Mouse (Mus musculus) megakaryocyte progenitor cell, adult 5-6 weeks (primary cell): ENCODE data around the gene 4930579F01Rik. TPM values are rescaled to one million over a fixed set of nuclear protein-coding genes. Genes with fewer than 3 reads are reported as not detected.

Source experiments
- ATAC-seq: replicated peaks from 2 replicates; pipeline ENCODE4 v1.8.0; 2016; ENCODE audit warnings: mild to moderate bottlenecking, moderate TSS enrichment, inconsistent platforms; ENCODE audit not compliant: poor library complexity
- total RNA-seq, 2 experiments: library from RNA; stranded (forward) in 1 of 2; stranded (reverse) in 1 of 2; fragments of 157-497, 149-512 nt in 1 of 2; fragments of 200-1000 nt in 1 of 2; gene quantifications; 2 replicates each; pipeline versions ENCODE4 v1.2.3 to v1.2.4; 2015 to 2017

Gene 4930579F01Rik
- total RNA-seq, 2 experiments from 2014 or later = not detected

DNA sequence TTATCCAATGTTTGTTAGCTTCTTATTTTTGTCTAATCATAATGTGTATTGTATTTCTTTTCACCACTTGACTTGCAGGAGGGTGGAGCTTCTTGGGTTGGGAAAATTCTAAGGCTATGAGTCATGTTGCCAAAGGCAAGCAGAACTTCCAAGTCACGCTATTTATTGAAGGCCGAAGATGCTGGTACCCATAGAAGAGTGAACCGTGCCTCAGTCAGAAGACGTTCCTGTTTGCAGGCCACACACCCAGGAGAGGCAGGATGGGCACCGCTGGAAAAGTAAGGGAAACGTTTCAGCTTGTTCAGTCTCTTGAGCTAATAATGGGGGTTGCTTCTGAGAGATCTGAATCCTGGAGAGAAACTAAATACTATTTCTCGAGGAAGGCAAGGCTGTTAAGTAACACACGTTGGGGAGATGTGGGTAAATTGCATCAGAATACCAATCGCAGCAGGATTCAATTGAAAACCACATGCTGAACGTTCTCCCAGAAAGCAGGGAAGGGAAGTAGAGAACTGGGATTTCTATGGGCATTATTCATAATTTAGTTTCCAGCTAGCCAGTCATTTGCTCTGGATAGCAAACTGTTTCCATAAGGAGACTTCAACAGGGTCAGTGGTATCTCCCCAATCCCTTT, 24.1 kb upstream of the 4930579F01Rik start, which contains the start of gene Adh7:
Gene Adh7, plus strand, starts transcription at position 130 of the 634 bp plus-strand sequence.
- no peak for ATAC-seq

DNA sequence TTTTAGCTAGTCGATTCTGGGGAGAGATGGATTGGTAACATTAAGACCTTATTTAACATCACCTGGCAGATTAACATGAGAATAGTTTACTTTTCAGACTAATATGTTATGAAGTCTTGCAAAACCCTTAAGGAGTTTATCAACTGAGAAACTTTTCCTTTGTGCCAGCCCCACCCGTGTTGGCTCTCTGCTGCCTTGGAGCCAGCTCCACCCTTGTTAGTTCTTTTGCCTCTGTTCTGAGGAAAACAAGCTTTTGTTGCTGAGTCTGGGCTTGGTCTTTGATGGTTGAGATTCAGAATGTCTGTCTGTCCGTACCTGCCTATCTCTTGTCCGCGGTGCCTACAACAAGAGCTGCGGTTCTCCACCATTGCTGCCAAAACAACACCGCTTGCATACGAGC, 22.5 kb upstream of the 4930579F01Rik start:
- ATAC-seq = no peak

DNA sequence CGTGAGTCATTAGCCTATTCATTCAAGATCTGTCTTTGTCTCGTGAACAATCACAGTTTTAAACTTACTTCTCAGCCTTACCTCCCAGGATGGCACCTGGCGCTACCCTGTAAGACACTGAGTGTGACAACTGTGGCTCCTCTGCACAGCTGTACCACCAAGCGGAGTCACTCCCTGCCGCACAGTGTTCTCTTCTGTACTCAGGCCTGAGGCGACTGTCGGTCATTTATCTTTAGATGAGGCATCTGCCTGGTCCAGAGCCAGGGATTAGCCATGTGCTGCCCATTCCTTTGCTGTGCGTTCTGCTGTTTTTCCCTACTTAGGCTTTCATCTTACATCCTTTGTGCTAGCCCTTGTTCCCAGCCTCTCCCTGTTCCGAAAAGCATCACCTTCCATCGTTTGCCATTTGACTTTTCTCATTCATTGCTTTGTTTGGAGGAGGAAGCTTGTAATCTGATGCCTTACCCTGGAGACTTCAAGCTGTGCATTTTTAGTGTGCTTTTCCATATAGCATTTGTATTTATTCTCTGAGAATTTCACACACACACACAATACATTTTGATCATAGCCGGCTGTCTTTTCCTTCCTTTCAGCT, 21.9 kb upstream of the 4930579F01Rik start:
- no peak for ATAC-seq

- no peak for ATAC-seq
These were observed 18.9 kb upstream of the 4930579F01Rik start for GRCm38 (mm10) chr3:138212431-138212951.

GRCm38 (mm10) chr3:138210432-138211075, 16.9 kb upstream of the 4930579F01Rik start:
- no peak for ATAC-seq

DNA sequence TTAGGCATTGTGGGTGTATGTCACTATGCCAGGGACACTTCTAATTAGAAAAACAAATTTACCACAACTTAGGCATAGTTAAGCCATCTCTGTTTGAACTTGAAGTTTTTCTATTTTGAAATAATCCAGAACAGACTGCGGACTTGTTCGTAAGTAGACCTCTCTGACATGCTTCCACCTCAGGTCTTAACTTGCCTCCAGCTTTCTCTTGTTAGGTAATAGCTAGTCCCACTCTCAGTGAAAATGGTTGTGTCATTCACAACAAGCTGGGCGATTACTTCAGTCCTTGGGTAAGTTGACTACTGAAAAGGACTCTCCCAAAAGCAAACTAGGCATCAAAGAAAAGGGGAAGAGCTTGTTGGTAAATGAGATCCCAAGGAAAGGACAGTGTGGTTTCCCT, 15.2 kb upstream of the 4930579F01Rik start:
- no peak for ATAC-seq

- no peak for ATAC-seq
These were observed 5.1 kb upstream of the 4930579F01Rik start for GRCm38 (mm10) chr3:138198722-138199068.

DNA sequence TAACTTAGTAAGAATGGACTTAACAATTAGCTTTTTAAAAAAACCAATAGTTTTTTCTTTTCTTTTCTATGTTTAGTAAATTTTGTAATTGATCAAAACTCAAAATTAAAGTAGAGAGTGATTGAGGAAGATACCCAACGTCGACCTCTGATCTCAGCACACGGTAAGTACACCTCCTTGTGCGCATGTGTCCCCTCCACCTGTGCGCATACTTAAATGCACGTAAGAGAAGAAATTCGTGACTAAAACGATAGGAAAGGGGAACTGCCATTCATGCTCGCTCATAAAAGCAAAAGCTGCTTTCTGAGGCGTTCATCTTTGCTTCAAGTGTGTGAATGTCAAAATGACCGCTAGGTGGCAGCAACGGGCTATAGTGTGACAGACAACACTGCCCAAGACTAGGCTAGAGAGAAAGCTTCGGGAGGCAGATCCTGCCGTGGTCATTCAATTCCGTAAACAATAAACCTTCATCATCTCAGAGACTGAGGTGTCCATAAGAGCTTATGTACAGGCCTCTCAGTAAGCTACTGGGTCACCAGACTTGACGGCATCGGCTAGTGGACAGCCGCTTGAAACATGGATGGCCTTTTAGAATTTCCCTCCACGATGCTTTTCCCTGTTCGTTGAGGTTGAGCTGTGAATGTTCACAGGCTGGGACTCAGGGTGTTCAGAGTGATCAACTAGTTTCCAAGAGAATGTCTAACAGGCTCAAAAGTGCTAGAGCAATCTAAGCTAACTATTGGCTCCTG, 4.5 kb upstream of the 4930579F01Rik start:
- ATAC-seq = peak; percentile 98

GRCm38 (mm10) chr3:138197556-138197955, 3.9 kb upstream of the 4930579F01Rik start:
- ATAC-seq = no peak

GRCm38 (mm10) chr3:138197093-138197492, 3.5 kb upstream of the 4930579F01Rik start:
- ATAC-seq = no peak

DNA sequence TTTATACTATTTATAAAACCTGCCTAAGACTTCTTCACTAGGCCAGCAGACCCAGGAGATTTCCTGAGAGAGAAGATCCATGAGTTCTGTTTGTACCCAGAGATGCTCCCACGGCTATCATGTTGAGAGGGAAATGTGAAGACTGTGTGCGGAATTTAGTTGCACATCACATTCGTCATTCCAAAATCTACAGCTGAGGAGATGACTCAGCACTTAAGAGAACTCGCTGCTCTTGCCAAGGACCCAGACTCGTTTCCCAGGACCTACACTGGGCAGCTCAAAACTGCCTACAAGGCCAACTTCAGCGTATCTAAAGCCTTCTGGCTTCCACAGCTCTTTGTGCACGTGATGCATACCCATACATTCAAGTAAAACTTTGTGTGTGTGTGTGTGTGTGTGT, 1.4 kb downstream of the 4930579F01Rik start:
- no peak for ATAC-seq

DNA sequence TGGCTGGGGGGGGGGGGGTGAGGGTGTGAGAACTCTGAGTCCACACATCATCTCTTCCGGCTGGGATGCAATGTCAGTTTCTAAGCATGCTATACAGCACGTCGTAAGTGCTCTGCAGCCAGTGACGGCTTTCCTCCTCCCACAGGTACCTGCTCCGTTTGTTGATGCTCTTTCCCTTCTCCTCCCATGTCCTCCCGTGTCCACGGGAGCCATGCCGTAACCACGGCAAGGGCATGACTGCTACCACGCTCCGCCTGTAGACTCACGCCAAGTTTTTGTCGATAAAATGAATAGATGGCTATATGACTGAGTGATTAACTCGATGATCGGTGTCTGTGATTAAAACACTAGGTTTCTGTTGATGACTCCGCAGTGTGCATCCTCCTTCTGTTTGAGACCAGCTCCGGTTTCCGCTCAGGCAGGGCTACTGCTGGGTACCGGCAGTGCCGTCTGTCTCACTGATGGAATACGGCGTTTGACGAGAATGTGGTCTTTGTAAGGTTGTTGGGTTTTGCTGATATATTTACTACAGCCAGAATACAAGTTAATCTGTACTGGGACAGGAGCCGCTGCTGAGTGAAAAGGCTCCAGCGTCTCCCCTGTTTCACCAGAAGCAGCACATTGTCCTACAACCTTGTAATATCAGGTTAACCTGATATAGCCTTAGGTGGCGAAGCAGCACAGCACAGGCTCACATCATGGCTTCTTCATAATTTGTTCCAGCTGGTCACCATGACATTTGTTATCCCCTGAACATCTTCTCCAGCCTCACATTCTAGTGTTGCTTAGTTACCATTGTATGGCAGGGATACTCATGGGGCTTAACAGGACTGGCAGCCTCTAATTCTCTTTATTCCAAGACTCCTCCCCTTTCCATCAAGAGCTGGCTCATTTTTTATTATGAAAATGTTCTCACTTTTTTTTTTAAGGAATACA, 7.4 kb downstream of the 4930579F01Rik start:
- no peak for ATAC-seq

DNA sequence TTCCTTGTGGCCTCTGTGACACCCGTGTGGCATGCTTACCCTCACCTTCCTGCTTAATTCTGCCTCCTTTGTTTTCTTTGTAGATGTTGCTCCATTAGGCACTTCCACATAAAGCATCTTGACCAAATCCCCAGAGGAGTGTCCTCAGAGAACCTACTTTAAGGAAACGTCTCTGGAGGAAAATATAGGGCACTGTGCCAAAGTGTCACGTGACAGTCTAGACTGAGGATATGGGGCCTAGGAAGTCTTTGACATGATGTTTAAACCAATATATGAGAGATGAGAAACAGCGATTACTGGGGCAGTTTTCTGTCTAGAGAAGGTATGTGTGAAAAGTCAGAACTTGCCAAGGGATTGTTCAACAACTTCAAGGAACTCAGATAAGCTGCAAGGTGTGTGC, 8.3 kb downstream of the 4930579F01Rik start:
- no peak for ATAC-seq

DNA sequence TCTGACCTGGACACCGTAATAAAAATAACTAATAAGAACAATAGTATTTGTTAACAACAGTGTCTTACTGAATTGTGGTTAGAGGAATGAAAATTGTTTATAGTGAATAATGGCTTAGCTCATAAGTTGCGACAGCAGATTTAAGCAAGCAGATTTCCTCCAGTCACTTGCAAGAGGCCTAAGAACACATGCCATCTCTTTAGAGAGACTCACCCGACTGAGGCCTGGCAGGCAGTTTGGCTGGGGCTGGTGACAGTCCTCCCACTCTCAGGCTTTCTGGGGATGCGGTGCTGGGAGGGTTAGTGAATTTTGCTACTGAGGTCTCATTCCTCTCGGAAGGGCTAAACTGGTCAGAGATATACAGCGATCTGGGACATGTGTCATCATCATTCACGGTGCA, 10.3 kb downstream of the 4930579F01Rik start:
- no peak for ATAC-seq

DNA sequence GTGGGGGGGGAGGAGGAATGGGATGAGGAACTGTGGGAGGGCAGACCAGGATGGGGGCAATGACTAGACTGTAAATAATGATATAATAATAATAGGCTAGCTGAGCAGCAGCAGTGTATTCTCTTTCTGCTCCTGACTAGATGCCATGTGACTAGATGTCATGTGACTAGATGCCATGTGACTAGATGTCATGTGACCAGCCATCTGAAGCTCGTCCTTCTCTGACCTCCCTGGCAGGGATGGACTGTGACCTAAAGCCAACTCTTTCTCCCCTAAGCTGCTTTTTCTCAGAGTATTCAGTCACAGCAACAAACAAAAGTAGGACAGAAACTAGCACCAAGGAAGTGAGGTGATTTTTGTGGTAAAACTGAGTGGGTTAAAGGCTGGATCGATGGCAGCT, 11.6 kb downstream of the 4930579F01Rik start:
- ATAC-seq = no peak

DNA sequence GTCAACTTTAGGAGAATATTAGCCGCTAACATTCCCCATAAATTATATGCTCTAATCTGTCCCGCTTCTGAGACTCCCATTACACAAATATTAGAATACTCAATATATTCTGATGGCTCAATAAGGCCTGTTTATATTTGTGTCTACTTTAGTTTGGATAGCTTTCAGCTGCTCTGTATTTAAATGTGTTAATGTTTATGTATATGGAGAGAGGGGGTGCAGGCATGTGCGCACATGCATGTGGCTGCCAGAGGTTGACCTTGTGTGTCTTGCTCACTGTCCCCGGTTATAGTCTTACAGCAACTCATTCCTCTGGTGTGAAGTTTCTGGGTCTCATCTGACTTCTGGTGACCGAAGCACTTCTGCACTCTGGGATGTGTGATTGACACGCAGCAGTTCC, 18.1 kb downstream of the 4930579F01Rik start:
- ATAC-seq = no peak

GRCm38 (mm10) chr3:138173291-138173690, 20.3 kb downstream of the 4930579F01Rik start:
- ATAC-seq = 0 out of 2 replicates have a peak, but pooled peaks have one; percentile 37

GRCm38 (mm10) chr3:138162553-138163183, 31.0 kb downstream of the 4930579F01Rik start:
- ATAC-seq = 0 out of 2 replicates have a peak, but pooled peaks have one; percentile 26

DNA sequence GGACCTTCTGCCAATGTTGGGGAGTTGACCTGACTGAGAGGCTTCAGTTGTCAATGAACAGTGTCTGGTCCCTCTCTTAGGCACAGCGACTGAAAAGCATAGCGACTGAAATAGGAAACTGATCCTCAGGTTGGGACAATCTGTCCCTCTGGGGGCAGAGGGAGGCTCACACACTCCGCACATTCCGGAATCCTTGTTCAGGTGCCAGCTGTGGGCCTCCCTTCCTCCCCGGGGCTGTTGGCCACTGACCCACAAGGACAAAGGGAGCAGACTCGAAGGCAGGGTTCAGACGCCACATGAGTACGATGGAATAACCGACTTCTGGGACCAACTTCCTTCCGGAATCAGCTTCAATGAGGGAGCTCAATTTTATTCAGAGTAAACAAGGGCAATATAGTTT, 32.0 kb downstream of the 4930579F01Rik start:
- ATAC-seq = no peak

- no peak for ATAC-seq
These were observed 37.0 kb downstream of the 4930579F01Rik start for GRCm38 (mm10) chr3:138156651-138157050.
